Mouse (Mus musculus) urinary bladder, postnatal 25 days (tissue): ENCODE data around the gene Fabp6.
A peak's percentile ranks its signal among the peaks of the same experiment; 100 is the strongest.

ENCODE experiments used
- DNase-seq: peaks from one replicate; pipeline ENCODE4 v3.0.0; 2022; ENCODE audit warnings: low spot score

The Fabp6 gene

GRCm38 (mm10) chr11:43601440-43601839 is at the start of gene Fabp6:
TSS of gene Fabp6 (minus strand) at chr11:43601540.
- DNase-seq: no peak

DNA sequence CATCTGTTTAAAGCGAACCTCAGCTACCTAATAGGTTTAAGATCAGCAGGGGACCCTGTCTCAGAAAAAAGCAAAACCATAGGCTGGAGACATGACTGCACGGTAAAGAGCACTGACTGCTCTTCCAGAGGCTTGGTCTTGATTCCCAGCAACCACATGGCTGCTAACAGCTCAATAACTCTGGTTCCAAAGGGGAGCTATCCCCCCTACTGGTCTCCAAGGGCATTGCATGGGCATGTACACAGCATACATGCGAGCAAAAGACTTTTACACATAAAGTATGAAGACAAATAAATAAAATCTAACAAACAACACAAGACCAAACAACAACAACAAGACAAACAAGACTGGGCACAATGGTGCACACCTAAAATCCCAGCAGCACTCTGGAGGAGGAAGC is 43.9 kb upstream of the Fabp6 start:
- DNase-seq: no peak

GRCm38 (mm10) chr11:43643180-43643591 is 41.8 kb upstream of the Fabp6 start:
- peak; percentile 71 for DNase-seq

- DNase-seq: no peak
Measured at GRCm38 (mm10) chr11:43638486-43638885, 37.1 kb upstream of the Fabp6 start.

GRCm38 (mm10) chr11:43636761-43637160 is 35.4 kb upstream of the Fabp6 start:
- no peak for DNase-seq

DNA sequence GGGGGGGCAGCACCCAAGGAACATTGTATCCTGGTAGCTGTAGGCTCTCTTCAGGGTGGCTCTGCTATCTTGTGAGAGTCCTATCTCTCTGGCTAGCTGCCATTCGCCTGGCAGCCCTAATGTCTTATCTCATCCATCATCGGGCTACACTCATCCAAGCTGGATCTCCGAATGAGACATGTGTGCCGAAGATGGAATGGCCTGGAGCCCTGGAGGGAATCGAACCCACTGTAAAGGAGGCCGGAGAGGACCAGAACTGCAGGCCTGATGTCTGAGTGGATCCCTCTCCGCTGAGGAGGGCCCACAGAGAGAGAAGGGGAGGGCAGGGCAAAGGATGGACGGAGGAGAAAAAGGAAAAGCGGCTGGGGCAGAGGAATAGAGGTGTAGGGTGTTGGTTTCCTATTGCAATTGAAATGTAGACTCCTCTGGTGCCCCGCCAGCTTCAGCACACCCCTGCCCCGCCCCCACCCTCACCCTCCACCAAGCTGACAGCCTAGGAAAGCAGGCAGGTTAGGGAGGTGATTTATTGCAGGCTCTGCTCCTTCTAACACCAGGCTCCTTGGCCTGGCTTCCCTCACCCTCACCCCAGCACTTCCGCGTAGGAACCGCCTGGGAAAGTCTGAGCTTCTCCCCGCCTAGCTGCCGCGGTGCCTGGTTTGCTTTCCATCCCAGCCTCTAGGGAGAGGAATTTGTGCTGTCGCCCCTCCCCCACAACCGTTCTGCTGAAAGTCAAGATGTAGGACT is 32.5 kb upstream of the Fabp6 start:
- DNase-seq: peak; percentile 44

DNA sequence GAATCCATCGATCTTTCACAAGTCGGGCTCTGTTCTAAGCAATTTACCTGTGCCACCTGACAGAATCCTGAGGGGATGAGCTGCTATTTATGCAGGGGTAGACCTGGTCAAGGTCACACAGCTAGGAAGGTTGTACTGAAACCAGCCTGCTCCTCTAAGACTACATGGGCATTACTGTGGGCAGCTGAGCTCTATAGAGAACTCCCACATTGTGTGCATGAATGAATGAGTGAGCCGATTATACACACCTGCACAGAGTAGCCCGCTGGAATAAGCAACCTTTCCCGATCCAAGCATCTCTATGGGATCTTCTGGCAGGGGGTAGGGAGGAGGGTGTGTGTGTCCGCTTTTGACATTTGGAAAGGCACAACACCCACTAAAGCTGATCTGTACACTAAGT is 31.8 kb upstream of the Fabp6 start:
- no peak for DNase-seq

DNA sequence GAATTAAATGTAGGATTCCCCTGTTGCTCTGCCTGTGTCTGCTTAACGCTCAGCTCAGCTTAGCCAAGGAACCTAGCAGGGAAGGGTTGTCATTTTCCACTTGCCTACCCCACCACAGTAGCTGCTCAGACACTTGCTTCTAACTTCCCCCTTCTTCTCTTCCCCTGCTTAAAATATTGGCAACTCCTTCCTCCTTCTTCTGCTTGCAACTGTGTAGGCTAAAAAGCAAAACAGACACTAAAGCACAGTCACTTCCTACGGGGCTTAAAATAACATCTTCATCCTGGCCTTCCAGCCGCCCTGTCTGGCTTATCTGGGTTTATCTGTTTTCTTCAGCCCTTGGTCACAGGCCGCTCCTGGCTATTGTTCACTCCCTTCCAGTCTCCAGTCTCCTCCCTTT is 31.2 kb upstream of the Fabp6 start:
- no peak for DNase-seq

DNA sequence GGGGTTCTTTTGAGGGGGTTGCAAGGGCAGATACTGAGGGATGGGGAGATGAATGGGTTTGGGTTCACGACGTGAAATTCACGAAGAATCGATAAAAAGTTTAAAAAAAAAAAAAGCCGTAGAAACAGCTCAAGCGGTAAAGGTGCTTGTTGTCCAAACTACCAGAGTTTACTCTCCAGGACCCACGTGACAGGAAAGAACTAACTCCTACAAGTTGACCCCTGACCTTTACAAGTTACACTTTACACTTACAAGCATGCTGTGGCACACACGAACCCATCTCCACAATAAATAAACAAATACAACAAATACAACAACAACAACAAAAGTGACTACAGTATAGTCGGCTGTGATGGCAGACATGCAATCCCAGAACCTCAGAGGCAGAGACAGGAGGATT is 30.3 kb upstream of the Fabp6 start:
- DNase-seq: no peak

- DNase-seq: no peak
Measured at GRCm38 (mm10) chr11:43626927-43627645, 25.7 kb upstream of the Fabp6 start.

- DNase-seq: peak; percentile 32
Measured at GRCm38 (mm10) chr11:43626300-43626926, 25.1 kb upstream of the Fabp6 start.

GRCm38 (mm10) chr11:43624341-43624740 is 23.0 kb upstream of the Fabp6 start:
- no peak for DNase-seq

GRCm38 (mm10) chr11:43621769-43622168 is 20.4 kb upstream of the Fabp6 start:
- no peak for DNase-seq

DNA sequence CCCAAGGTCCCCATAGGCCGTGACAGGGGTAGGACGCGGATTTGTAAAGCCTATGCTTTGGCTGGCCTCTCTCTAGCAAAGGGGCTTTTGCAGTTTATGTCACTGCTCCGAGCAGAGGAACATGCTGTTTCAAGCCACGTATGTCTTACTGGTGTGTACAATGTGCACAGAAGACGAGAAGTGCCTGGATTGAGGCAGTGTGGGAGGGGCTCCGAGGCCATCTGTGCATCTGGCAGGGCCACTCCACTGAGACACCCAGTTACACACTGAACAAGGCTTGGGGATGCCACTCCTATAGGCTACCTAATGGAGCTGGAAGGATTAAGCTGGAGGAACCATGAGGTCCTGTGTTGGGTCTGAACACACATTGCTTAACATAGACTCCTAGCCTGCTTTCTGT is 17.1 kb upstream of the Fabp6 start:
- no peak for DNase-seq

DNA sequence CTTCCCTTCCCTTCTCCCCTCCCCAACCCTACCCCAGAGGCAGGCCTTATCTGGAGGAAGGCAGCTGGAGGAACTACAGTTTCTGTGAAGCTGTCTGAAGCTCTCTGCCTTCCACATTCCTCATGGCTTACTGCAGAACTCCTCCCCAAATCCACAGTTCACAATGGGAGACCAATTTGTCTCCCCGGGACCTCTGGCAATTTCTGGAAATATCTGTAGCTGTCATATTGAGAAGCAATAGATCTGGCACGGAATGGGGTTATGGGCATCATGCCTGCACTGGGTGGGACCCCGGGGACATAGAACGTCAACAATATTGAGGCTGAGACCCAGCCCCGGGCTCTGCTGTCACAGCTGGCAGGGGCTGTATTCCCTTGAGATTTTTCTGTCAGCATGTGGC is 16.6 kb upstream of the Fabp6 start:
- peak; percentile 16 for DNase-seq

DNA sequence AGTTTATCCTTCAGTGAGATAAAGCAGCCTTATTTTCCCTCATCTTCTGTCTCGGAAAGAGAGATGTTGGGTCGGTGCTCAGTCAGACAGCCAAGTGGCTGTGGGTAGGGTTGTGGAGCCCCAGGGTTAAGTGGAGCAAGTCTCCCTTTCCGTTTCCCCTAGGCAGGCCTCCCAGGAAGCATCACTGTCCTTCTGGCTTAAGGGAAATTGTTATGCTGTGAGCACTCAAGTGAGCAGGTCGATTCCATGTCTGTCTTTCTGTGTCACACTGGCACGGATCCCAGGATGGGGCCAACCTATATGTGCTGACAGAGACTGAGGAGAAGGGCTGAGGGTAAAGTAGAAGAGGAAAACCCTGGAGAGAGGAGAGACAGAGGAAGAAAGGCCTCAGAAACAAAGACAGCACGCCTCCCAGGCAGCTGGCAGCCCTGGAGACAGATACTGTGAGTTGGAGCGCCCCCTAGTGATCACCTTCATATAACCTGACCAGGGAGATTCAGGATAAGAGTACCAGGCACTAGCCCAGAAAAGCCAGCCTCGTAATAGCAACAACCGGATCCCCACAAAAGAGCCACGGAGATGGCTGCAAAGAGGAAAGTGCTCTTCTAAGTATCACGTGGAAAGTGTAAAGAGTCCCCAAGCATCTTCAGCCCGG is 11.6 kb upstream of the Fabp6 start:
- DNase-seq: peak; percentile 80

DNA sequence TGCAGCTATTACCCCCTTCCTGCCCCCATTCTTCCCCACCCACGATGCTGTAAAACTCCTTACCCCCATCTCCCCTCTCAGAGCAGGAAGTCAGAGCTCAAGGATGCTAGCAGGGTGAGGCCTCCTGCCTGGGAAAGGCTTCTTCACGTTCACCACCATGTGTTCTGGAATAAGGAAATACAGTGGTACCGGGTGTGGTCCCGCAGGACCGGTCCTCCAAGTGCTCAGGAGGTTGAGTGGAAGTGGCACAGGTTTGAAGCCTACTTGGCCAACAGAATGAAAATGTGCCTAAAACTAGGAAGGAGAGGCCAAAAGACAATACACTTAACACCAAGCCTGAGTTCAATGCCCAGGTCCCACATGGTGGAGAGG is 9.3 kb upstream of the Fabp6 start:
- DNase-seq: peak; percentile 9

GRCm38 (mm10) chr11:43610006-43610661 is 8.8 kb upstream of the Fabp6 start:
- DNase-seq: no peak

GRCm38 (mm10) chr11:43608440-43608839 is 7.1 kb upstream of the Fabp6 start:
- DNase-seq: no peak

DNA sequence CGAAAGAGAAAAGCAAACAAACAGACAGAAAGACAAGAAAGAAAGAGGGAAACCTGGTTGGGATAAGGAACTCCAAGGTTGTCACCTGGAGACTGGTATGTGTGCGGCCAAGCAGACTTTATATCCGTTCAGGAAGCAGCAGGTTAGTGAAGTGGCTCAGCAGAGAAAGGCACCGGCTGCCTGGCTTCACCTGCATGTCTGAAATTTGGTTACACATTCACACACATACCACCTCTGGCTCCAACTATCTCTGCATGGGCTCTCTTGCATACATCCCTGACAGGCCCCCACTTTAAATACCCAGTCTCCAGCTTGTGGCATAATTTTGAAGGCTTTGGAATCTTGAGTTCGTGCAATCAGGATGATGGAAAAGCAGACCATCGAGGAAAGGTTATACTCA is 4.5 kb upstream of the Fabp6 start:
- DNase-seq: no peak

- DNase-seq: no peak
Measured at GRCm38 (mm10) chr11:43604891-43605290, 3.6 kb upstream of the Fabp6 start.

- DNase-seq: no peak
Measured at GRCm38 (mm10) chr11:43604207-43604606, 2.9 kb upstream of the Fabp6 start.
